Mouse (Mus musculus) C2C12 (cell line): ENCODE data around the gene Gpr179. TPM values are rescaled to one million over a fixed set of nuclear protein-coding genes. Genes with fewer than 3 reads are reported as not detected.
"Not testable (repeated sequence)": the region's sequence is repeated elsewhere in the genome, so short reads cannot be mapped to it uniquely, and the experiment has no call there.

Source experiments
- H3K27me3 ChIP-seq: one replicate; pipeline ENCODE4 v1.6.1; 2011; ENCODE audit not compliant: control insufficient read depth, insufficient read depth, insufficient read length
- H3K36me3 ChIP-seq: one replicate; pipeline ENCODE4 v1.6.1; 2011; ENCODE audit not compliant: control insufficient read depth, insufficient read depth
- H3K4me3 ChIP-seq: one replicate; pipeline ENCODE4 v1.5.1; 2011; ENCODE audit warnings: mild to moderate bottlenecking, control low read depth; ENCODE audit not compliant: poor library complexity, insufficient read depth, severe bottlenecking
- H3K79me2 ChIP-seq: one replicate; pipeline ENCODE4 v1.6.1; 2011; ENCODE audit not compliant: control insufficient read depth, insufficient read depth
- H3K79me3 ChIP-seq: one replicate; pipeline ENCODE4 v1.6.1; 2011; ENCODE audit warnings: low read depth, control low read depth
- H3ac ChIP-seq: one replicate; pipeline ENCODE3; 2011; ENCODE audit warnings: low read depth; ENCODE audit not compliant: control insufficient read depth, insufficient read length
- CEBPB ChIP-seq: IDR thresholded peaks from one replicate; pipeline ENCODE4 v1.6.1; 2011; ENCODE audit warnings: low read depth, mild to moderate bottlenecking, control low read depth, moderate library complexity
- CTCF ChIP-seq: IDR thresholded peaks from one replicate; pipeline ENCODE4 v1.5.1; 2011; ENCODE audit not compliant: control insufficient read depth, insufficient read depth, insufficient read length
- FOSL1 ChIP-seq: IDR thresholded peaks from one replicate; pipeline ENCODE4 v1.8.0; 2011; ENCODE audit warnings: mild to moderate bottlenecking, low read length; ENCODE audit not compliant: poor library complexity, insufficient read depth, severe bottlenecking
- MAX ChIP-seq: IDR thresholded peaks from one replicate; pipeline ENCODE4 v1.6.1; 2011; ENCODE audit warnings: mild to moderate bottlenecking, control low read depth
- MYOD1 ChIP-seq: IDR thresholded peaks from one replicate; pipeline ENCODE4 v1.6.1; 2011; ENCODE audit warnings: low read depth; ENCODE audit not compliant: control insufficient read depth, insufficient read length
- MYOG ChIP-seq: IDR thresholded peaks from one replicate; pipeline ENCODE4 v1.6.1; 2011; ENCODE audit not compliant: control insufficient read depth, insufficient read length; ENCODE audit errors: extremely low read depth
- USF1 ChIP-seq: IDR thresholded peaks from one replicate; pipeline ENCODE4 v1.6.1; 2011; ENCODE audit warnings: low read depth, mild to moderate bottlenecking, control low read depth, moderate library complexity
- polyA plus RNA-seq: library from polyadenylated mRNA; unstranded; fragments of >200 nt; fragmentation: generic; extraction: Trizol; gene quantifications from one replicate; pipeline ENCODE4 v1.2.1, GENCODE M21; 2012; ENCODE audit warnings: missing spikeins

The Gpr179 gene
- polyA plus RNA-seq, 1 experiment, result 0.05 TPM

DNA sequence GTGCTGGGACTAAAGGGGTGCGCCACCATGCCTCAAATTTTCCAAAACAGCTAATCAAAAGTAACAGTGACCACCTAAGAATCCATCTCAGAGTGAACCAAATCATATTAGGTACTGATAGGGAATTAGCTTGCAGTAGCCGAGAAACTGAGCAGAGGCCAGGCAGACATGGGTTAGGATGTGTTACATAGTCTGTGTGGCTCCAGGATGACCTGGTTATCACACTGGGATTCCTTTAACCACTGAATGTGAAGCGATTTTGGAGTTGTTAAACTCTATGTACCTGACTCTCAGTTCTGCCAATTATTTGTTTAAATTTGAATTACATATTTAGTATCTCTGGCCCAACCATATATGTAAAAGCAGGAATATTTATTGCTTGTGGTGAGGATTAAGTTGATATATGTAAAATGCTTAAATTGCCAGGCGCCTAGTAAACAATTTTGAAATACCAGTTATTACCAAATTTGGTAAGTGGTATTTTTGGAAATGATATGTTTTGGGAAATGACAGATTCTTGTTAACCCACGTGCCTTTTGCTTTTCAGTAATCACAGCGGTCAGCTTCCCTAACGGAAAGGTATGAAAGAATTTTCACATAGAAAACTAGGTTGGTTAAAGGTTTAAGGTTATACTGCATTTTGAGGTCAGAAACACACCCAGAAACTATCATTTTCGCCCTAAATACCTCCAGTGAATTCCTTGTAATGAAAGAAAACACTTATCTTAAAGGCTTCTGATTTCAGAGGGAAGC is 37.0 kb downstream of the Gpr179 start:
- H3K79me3 ChIP-seq, result peaks cover 11% of the 10 kb centered on the region
- H3ac ChIP-seq, result no peak overlapping the region
- peaks cover 22% of the 10 kb centered on the region for H3K79me2 ChIP-seq
- H3K4me3 ChIP-seq, result no peak overlapping the region
- no peaks in the 10 kb centered on the region for H3K27me3 ChIP-seq
- peaks cover 12% of the 10 kb centered on the region for H3K36me3 ChIP-seq
- TF ChIP-seq USF1 (no peak), MAX (no peak), FOSL1 (no peak)

DNA sequence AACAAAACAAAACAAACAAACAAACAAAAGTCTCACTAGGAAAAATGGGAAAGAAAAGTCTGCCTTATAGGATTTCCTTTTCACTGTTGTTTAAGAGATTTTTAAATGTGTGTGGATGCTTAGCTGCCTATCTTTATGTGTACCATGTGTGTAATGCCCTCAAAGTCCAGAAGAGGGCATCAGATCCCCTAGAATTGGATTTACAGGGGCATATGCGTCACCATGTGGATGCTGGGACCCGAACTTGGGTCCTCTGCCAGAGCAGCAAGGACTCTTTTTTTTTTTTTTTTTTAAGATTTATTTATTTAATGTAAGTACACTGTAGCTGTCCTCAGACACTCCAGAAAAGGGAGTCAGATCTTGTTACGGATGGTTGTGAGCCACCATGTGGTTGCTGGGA is 37.8 kb downstream of the Gpr179 start:
- no peak overlapping the region for H3ac ChIP-seq
- TF ChIP-seq MYOD1 (no peak), MAX (no peak), CEBPB (no peak), USF1 (no peak), FOSL1 (no peak), MYOG (no peak), CTCF (no peak)
- H3K79me2 ChIP-seq, result peaks cover 27% of the 10 kb centered on the region
- peaks cover 11% of the 10 kb centered on the region for H3K79me3 ChIP-seq
- no peak overlapping the region for H3K4me3 ChIP-seq
- H3K36me3 ChIP-seq, result peaks cover 4% of the 10 kb centered on the region
- H3K27me3 ChIP-seq, result no peaks in the 10 kb centered on the region

DNA sequence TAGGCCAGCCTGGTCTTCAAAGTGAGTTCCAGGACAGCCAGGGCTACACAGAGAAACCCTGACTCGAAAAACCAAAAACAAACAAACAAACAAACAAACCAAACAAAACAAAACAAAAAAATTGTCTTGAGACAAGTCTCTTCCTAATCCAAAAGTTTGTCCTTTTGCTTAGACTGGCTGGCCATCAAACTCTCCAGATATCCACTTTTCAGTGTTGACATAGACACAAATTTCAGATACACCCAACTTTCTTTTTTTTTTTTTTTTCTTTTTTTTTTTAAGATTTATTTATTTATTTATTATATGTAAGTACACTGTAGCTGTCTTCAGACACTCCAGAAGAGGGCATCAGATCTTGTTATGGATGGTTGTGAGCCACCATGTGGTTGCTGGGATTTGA is 39.0 kb downstream of the Gpr179 start:
- Histone ChIP-seq H3K79me2 (peaks cover 27% of the 10 kb centered on the region), H3K79me3 (peaks cover 11% of the 10 kb centered on the region)
- not testable (repeated sequence) for H3K4me3 ChIP-seq, H3K27me3 ChIP-seq, H3K36me3 ChIP-seq, H3ac ChIP-seq

DNA sequence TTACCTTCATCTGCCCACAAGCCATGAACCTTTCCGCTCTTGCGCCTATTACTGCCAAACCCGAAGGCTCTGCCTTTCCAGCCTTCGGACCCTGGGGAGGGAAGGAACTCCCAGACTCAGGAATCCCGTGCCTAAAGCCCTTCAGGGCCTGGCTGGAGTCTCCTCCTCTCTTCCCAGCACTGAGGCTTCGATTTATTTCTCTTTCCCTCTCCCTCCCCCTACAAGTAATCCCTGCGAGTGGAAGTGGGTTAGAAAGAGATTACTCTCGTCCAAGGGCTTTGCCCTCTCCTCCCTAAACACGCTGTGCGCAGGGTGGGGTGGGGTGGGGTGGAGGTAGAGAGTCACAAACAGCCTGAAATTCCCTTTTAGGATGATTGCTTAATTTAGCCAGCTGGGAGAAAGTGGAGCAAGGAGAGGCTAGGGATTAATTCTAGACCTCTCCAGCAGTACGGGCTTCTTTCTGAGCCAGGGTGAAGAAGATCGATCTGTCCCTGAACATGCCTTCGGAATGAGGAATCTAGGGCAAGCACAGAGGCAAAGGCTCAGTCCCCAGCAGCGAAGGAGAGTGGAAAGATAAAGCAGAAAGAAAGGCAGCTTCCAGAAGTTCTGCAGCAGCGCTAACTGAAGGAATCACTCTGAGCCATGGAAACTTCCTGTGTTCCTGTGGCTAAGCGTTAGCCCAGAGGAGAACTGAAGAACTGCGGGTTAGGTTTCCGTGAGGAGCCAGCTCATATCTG is 40.8 kb downstream of the Gpr179 start:
- Histone ChIP-seq H3K36me3 (no peaks in the 10 kb centered on the region), H3ac (peak overlapping the region; percentile 66), H3K27me3 (no peaks in the 10 kb centered on the region), H3K79me2 (peaks cover 10% of the 10 kb centered on the region), H3K79me3 (peaks cover 2% of the 10 kb centered on the region), H3K4me3 (peak overlapping the region; percentile 48)
- no peak for TF ChIP-seq MYOG
- peak; percentile 80 for TF ChIP-seq CEBPB

DNA sequence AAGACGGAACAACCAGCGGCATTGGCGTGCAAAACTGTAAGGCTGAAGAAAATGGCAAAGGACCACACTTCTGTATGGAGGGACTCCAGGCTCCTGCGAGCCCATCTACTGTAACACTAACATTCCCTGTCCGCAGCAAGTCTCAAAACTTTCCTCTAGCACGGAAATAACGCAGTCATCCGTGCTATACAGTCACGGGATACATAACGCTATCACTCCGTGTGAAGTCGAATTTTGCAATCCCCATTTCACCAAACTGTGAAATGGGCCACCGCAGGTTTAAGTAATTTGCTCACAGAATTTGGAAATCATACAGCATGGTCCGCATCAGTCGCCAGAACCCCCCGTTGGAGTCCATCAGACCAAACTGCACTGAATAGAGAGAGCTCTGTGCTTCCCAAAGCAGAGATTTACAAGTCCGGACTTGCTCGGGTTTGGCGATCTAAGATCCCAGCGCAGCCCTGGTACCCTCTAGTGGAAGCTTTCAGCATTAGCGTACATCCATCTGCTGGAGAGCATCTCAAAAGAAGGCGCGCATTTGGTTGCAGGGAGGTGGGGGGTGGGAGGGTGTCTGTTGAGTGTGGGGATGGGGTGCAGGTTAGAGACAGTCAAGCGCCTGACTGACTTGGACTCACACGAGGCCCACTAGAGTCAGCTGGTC is 41.8 kb downstream of the Gpr179 start:
- peak overlapping the region; percentile 48 for H3K4me3 ChIP-seq
- H3K79me2 ChIP-seq, result peaks cover 7% of the 10 kb centered on the region
- H3ac ChIP-seq, result peak overlapping the region; percentile 35
- no peaks in the 10 kb centered on the region for H3K27me3 ChIP-seq
- no peaks in the 10 kb centered on the region for H3K36me3 ChIP-seq
- peaks cover 1% of the 10 kb centered on the region for H3K79me3 ChIP-seq
- TF ChIP-seq MYOG (no peak), CTCF (peak; percentile 68), MYOD1 (no peak), CEBPB (peak; percentile 35), MAX (peak; percentile 80)

DNA sequence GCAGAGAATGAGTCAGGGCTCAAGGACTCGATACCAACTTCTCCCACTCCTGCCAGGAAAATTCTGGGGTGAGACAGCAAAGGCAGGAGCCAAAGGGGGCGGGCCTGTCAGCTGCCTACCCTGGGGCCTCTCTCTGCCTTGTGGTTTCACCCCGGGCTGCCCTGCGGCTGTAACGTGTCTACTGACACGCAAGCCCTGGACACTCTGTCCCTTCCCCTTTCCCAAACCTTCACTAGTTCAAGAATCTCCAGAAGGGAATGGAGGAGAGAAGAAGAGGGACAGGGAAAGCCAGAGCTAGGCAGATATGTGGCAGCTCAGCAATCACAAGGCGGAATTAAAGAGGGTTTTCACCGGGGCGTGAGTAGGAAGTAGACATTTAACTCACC is 42.4 kb downstream of the Gpr179 start:
- H3ac ChIP-seq, result peak overlapping the region; percentile 35
- H3K36me3 ChIP-seq, result no peaks in the 10 kb centered on the region
- TF ChIP-seq MYOD1 (peak; percentile 57), MAX (peak; percentile 18), FOSL1 (no peak)
- peaks cover 7% of the 10 kb centered on the region for H3K79me2 ChIP-seq
- peaks cover 1% of the 10 kb centered on the region for H3K79me3 ChIP-seq
- peak overlapping the region; percentile 48 for H3K4me3 ChIP-seq
- H3K27me3 ChIP-seq, result no peaks in the 10 kb centered on the region
